18 mouse cellular contexts compared by ENCODE assay signal in genomic region chr1:165395940-165396339, GRCm38 (mm10).
DNase-seq lines count a peak whose midpoint lies in the region; ATAC-seq lines count a peak whose summit lies in the region.
"Had no signal": no experiment of that assay in that cellular context is flagged by ENCODE, and none has a peak within 500 bp of the region (broad histone marks: within the 10 kb centered on the region; RNA-seq: fewer than 3 reads in every experiment).

No protein-coding gene starts in this region.

- no peaks in the 10 kb centered on the region for H3K27me3 ChIP-seq in liver, embryonic 13.5 days
- H3K27me3 ChIP-seq: embryonic facial prominence, embryonic 15.5 days; limb, embryonic 13.5 days; neural tube, embryonic 13.5 days had no signal

- WGBS in liver, embryonic 13.5 days (ENCODE audit: insufficient replicate concordance) = 21% methylated on average over 4 of the region's 4 CpGs

- no peak overlapping the region for H3K4me3 ChIP-seq in liver, embryonic 13.5 days (replicated peaks)
- H3K4me3 ChIP-seq: embryonic facial prominence, embryonic 15.5 days; gastrocnemius, adult 2 months; limb, embryonic 13.5 days; neural tube, embryonic 13.5 days had no signal

- peak overlapping the region; percentile 99 for H3K27ac ChIP-seq in liver, embryonic 13.5 days
- H3K27ac ChIP-seq: embryonic facial prominence, embryonic 15.5 days; gastrocnemius, adult 2 months; kidney, postnatal 0 days; limb, embryonic 13.5 days; neural tube, embryonic 13.5 days had no signal

- H3K4me1 ChIP-seq in liver, embryonic 13.5 days (replicated peaks) = peaks cover 33% of the 10 kb centered on the region
- H3K4me1 ChIP-seq: embryonic facial prominence, embryonic 15.5 days; limb, embryonic 13.5 days; neural tube, embryonic 13.5 days had no signal

- intact Hi-C loops in gastrocnemius, postnatal 36 days (cut with DNase I) = no loop called here

- peak; percentile 57 for ATAC-seq in common myeloid progenitor, adult 5-6 weeks (replicated peaks; ENCODE audit: low read depth, poor library complexity, severe bottlenecking)
- peak; percentile 94 for ATAC-seq in liver, embryonic 13.5 days (ENCODE audit: low read depth)
- ATAC-seq: hindbrain, embryonic 16.5 days had no signal

- H3K4me2 ChIP-seq in liver, embryonic 13.5 days = peak overlapping the region; percentile 56
- H3K4me2 ChIP-seq: embryonic facial prominence, embryonic 15.5 days; limb, embryonic 13.5 days; neural tube, embryonic 13.5 days had no signal

- H3K9ac ChIP-seq in liver, embryonic 13.5 days = no peak overlapping the region
- H3K9ac ChIP-seq: embryonic facial prominence, embryonic 15.5 days; limb, embryonic 13.5 days; neural tube, embryonic 13.5 days had no signal

- peaks cover 5% of the 10 kb centered on the region; the same call in 1 of the 2 replicates for H3K36me3 ChIP-seq in liver, embryonic 13.5 days
- H3K36me3 ChIP-seq: neural tube, embryonic 13.5 days had no signal

- peak; percentile 92 for DNase-seq in MEL-GATA-1-ER (ENCODE audit: extremely low read depth, low read depth)
- peak; percentile 61 for DNase-seq in liver, embryonic 13.5 days
- DNase-seq in skeletal muscle tissue, adult 2 months (ENCODE audit: low read depth, low spot score) = peak; percentile 6
- DNase-seq in heart, postnatal 4 days = no peak
- no peak for DNase-seq in cerebellum, adult 18-20 months
- no peak for DNase-seq in gastrocnemius, postnatal 36 days
- DNase-seq: cerebellum, postnatal 14 days; gastrocnemius, adult 2 months; heart, adult 18-20 months; heart, postnatal 36 days; kidney, adult 11 months; midbrain, embryonic 14.5 days had no signal

- no peaks in the 10 kb centered on the region for H3K9me3 ChIP-seq in liver, embryonic 13.5 days (replicated peaks)
- H3K9me3 ChIP-seq: embryonic facial prominence, embryonic 15.5 days; limb, embryonic 13.5 days; neural tube, embryonic 13.5 days had no signal

Comparison
In these comparisons a context has a peak if more than half of its experiments do, and no peak if none do; other contexts are left out.
1. DNase-seq: peak in MEL-GATA-1-ER (single experiment), liver, embryonic 13.5 days (single experiment) and skeletal muscle tissue, adult 2 months (single experiment); none in heart, postnatal 4 days (single experiment), cerebellum, adult 18-20 months (0 of 2) and gastrocnemius, postnatal 36 days (0 of 2).